Mouse (Mus musculus) effector memory CD4-positive, alpha-beta T cell, adult 5 months (primary cell): ENCODE measurements around the gene Rad23a. TPM values are rescaled to one million over a fixed set of nuclear protein-coding genes. Genes with fewer than 3 reads are reported as not detected.

Source experiments
- polyA plus RNA-seq: library from polyadenylated mRNA; unstranded; fragments of 100-300 nt; shearing (Covaris generic); gene quantifications from one replicate; pipeline ENCODE4 v1.2.1, GENCODE M21; 2017

Rad23a gene
- polyA plus RNA-seq = 113 TPM

GRCm38 (mm10) chr8:84840248-84840999 is at the start of gene Rad23a:
TSS of gene Rad23a (minus strand) at chr8:84840665.

GRCm38 (mm10) chr8:84871376-84872308 is 31.2 kb upstream of the Rad23a start, which contains the start of gene Syce2:
TSS of gene Syce2 (plus strand) at chr8:84872111.

GRCm38 (mm10) chr8:84856864-84857441 is 16.5 kb upstream of the Rad23a start, which contains the start of gene Farsa:
TSS of gene Farsa (plus strand) at chr8:84856989.

GRCm38 (mm10) chr8:84846722-84847572 is 6.5 kb upstream of the Rad23a start, which contains the start of gene Calr:
TSS of gene Calr (minus strand) at chr8:84846934.

GRCm38 (mm10) chr8:84831490-84831889 is 9.0 kb downstream of the Rad23a start, which contains the start of gene Gadd45gip1:
TSS of gene Gadd45gip1 (plus strand) at chr8:84831522.

GRCm38 (mm10) chr8:84822723-84823122 is 17.7 kb downstream of the Rad23a start, which contains the start of gene Dand5:
TSS of gene Dand5 (minus strand) at chr8:84822823.

GRCm38 (mm10) chr8:84799999-84800831 is 40.2 kb downstream of the Rad23a start, which contains the start of gene Nfix:
TSS of gene Nfix (minus strand) at chr8:84800344.

Other genes starting within 250 kb of the Rad23a start
- gene Ier2, start 177.8 kb downstream of the Rad23a start, polyA plus RNA-seq = 759 TPM
- gene Trmt1, start 154.4 kb downstream of the Rad23a start, polyA plus RNA-seq = 51.7 TPM
- gene Nacc1, start 152.8 kb downstream of the Rad23a start, polyA plus RNA-seq = 16.8 TPM
- not detected for gene Lyl1, start 139.2 kb downstream of the Rad23a start, polyA plus RNA-seq
- 8.6 TPM for gene G430095P16Rik, start 117.7 kb downstream of the Rad23a start, polyA plus RNA-seq
- 12.2 TPM for gene Nfix, start 40.3 kb downstream of the Rad23a start, polyA plus RNA-seq
- gene Dand5, start 17.8 kb downstream of the Rad23a start, polyA plus RNA-seq = 3.3 TPM
- 19.6 TPM for gene Gadd45gip1, start 9.1 kb downstream of the Rad23a start, polyA plus RNA-seq
- gene Calr, start 6.3 kb upstream of the Rad23a start, polyA plus RNA-seq = 547 TPM
- gene Farsa, start 16.3 kb upstream of the Rad23a start, polyA plus RNA-seq = 59.5 TPM
- 5.3 TPM for gene Syce2, start 31.4 kb upstream of the Rad23a start, polyA plus RNA-seq
- 22.4 TPM for gene Gcdh, start 53.3 kb upstream of the Rad23a start, polyA plus RNA-seq
- 0.57 TPM for gene Klf1, start 61.3 kb upstream of the Rad23a start, polyA plus RNA-seq
- gene Dnase2a, start 67.9 kb upstream of the Rad23a start, polyA plus RNA-seq = 5.6 TPM
- gene Mast1, start 96.7 kb upstream of the Rad23a start, polyA plus RNA-seq = 0.24 TPM
- gene Rtbdn, start 106.3 kb upstream of the Rad23a start, polyA plus RNA-seq = not detected
- gene Gm49661, start 128.8 kb upstream of the Rad23a start, polyA plus RNA-seq = not detected
- gene Prdx2, start 128.9 kb upstream of the Rad23a start, polyA plus RNA-seq = 110 TPM
- gene Rnaseh2a, start 129.1 kb upstream of the Rad23a start, polyA plus RNA-seq = 59.4 TPM
- gene Junb, start 138.1 kb upstream of the Rad23a start, polyA plus RNA-seq = 7,373 TPM
- 17.9 TPM for gene Hook2, start 149.9 kb upstream of the Rad23a start, polyA plus RNA-seq
- not detected for gene Best2, start 173.9 kb upstream of the Rad23a start, polyA plus RNA-seq
- gene Asna1, start 184.6 kb upstream of the Rad23a start, polyA plus RNA-seq = 29.1 TPM
- 198 TPM for gene Trir, start 186.2 kb upstream of the Rad23a start, polyA plus RNA-seq
- gene Tnpo2, start 196.2 kb upstream of the Rad23a start, polyA plus RNA-seq = 25.2 TPM
- gene Fbxw9, start 219.4 kb upstream of the Rad23a start, polyA plus RNA-seq = 6.5 TPM
- gene Gm5741, start 227.3 kb upstream of the Rad23a start, polyA plus RNA-seq = not detected
- gene Dhps, start 231.1 kb upstream of the Rad23a start, polyA plus RNA-seq = 89.1 TPM
- gene Wdr83os, start 240.1 kb upstream of the Rad23a start, polyA plus RNA-seq = 134 TPM
- gene Wdr83, start 240.6 kb upstream of the Rad23a start, polyA plus RNA-seq = 18.9 TPM
- gene Man2b1, start 242.6 kb upstream of the Rad23a start, polyA plus RNA-seq = 93.4 TPM